Mouse (Mus musculus) bone marrow, adult 2 months (tissue): ENCODE results near the gene Slc25a54.

Experiments used
- CTCF ChIP-seq: fragments of 200-500 bp; IDR thresholded peaks from 2 replicates; pipeline ENCODE4 v1.5.1; 2011; ENCODE audit warnings: low read length, control low read depth; ENCODE audit not compliant: control insufficient read depth, insufficient read depth
- POLR2A ChIP-seq: fragments of 200-500 bp; IDR thresholded peaks from 2 replicates; pipeline ENCODE4 v1.6.1; 2011; ENCODE audit warnings: low read depth, mild to moderate bottlenecking, control low read depth, low read length, borderline replicate concordance; ENCODE audit not compliant: control insufficient read depth

DNA sequence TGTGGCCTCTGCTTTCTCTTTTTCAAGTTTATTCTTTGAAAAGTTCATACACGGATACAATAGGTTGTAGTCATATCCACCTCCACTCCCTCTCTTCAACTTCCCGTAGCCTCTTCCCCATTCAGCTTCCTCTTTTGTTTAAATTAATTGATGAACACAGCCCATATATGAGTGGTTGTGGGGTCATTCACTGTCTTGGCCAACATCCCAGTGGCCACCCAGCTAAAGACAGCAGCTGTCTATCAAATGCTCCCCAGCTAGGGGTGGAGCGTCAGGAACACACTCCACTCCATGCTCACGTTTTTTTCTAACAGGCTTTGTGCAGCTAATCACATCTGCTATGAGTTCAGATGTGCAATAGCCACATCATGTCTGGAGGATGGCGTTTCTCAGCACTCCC lies 49.5 kb downstream of the Slc25a54 start:
- TF ChIP-seq POLR2A, result no peak
- no peak for TF ChIP-seq CTCF
